Mouse (Mus musculus) limb, embryonic 12.5 days (tissue): ENCODE data around the gene Galm. TPM values are rescaled to one million over a fixed set of nuclear protein-coding genes. Genes with fewer than 3 reads are reported as not detected.

ENCODE experiments used
- ATAC-seq: fragments of 200-750 bp; cut with Nextera tagmentation; 2 replicates; pipeline ENCODE4 v1.8.0; 2017; ENCODE audit warnings: low read depth, moderate TSS enrichment; ENCODE audit not compliant: insufficient number of reproducible peaks, insufficient read depth, low FRiP score, low TSS enrichment
- H3K27ac ChIP-seq: fragments of 300-500 bp; sonication (generic); 2 replicates; pipeline ENCODE4 v1.5.1; 2016; ENCODE audit warnings: mild to moderate bottlenecking, moderate library complexity
- H3K27me3 ChIP-seq: fragments of 300-500 bp; sonication (generic); 2 replicates; pipeline ENCODE4 v1.6.1; 2016; ENCODE audit warnings: mild to moderate bottlenecking, moderate library complexity
- H3K36me3 ChIP-seq: fragments of 300-500 bp; sonication (generic); 2 replicates; pipeline ENCODE4 v1.6.1; 2016; ENCODE audit warnings: mild to moderate bottlenecking, moderate library complexity
- H3K4me1 ChIP-seq: fragments of 300-500 bp; sonication (generic); replicated peaks from 2 replicates; pipeline ENCODE4 v1.6.1; 2016
- H3K4me2 ChIP-seq: fragments of 300-500 bp; sonication (generic); 2 replicates; pipeline ENCODE4 v1.6.1; 2016; ENCODE audit warnings: mild to moderate bottlenecking, moderate library complexity
- H3K4me3 ChIP-seq: fragments of 300-500 bp; sonication (generic); replicated peaks from 2 replicates; pipeline ENCODE4 v1.5.1; 2016; ENCODE audit warnings: mild to moderate bottlenecking
- H3K9ac ChIP-seq: fragments of 300-500 bp; sonication (generic); replicated peaks from 2 replicates; pipeline ENCODE4 v1.6.1; 2016; ENCODE audit warnings: mild to moderate bottlenecking, moderate library complexity
- H3K9me3 ChIP-seq: fragments of 300-500 bp; sonication (generic); 2 replicates; pipeline ENCODE4 v1.6.1; 2016; ENCODE audit warnings: mild to moderate bottlenecking, moderate library complexity
- WGBS: fragments of 180-500 bp; shearing (Covaris S2); methylation state at CpG from one replicate; pipeline ENCODE4 v1.1.7; 2016; 5-methylcytosine and 5-hydroxymethylcytosine counted together
- polyA plus RNA-seq: library from polyadenylated mRNA; unstranded; fragments of >200 nt; fragmentation: Nextera tagmentation; extraction: Ambion mirVana; gene quantifications from 2 replicates; pipeline ENCODE4 v1.2.1, GENCODE M21; 2016

Gene Galm
- polyA plus RNA-seq, 1 experiment from 2014 or later = 14.9 TPM

DNA sequence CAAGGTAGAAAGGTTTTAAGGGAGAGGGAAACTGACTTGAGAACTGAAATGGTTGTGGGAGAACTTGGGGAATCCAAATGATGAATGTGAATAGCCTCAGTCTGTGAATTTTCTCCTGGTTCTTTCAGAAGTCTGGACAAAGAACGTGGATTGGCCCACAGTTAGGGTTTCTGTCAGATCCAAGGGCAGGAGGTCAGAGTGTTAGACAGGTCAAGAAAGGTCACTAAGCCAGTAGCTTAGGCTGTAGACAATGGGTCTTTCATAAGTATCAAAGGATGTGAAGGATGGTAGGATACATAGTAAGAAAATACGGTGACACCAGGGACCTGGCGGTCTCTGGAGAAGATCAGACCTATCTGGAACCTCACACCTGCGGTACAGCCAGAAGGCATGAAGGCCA is 40.2 kb downstream of the Galm start:
- H3K4me2 ChIP-seq = no peak overlapping the region
- H3K27me3 ChIP-seq = no peaks in the 10 kb centered on the region
- whole genome bisulfite sequencing = 80% methylated on average over 4 of the region's 4 CpGs
- no peak for ATAC-seq
- no peak overlapping the region for H3K9ac ChIP-seq
- peaks cover 22% of the 10 kb centered on the region for H3K4me1 ChIP-seq
- peak overlapping the region; percentile 35; the same call in 1 of the 2 replicates for H3K27ac ChIP-seq
- no peak overlapping the region for H3K4me3 ChIP-seq
- H3K9me3 ChIP-seq = no peaks in the 10 kb centered on the region
- no peaks in the 10 kb centered on the region for H3K36me3 ChIP-seq

DNA sequence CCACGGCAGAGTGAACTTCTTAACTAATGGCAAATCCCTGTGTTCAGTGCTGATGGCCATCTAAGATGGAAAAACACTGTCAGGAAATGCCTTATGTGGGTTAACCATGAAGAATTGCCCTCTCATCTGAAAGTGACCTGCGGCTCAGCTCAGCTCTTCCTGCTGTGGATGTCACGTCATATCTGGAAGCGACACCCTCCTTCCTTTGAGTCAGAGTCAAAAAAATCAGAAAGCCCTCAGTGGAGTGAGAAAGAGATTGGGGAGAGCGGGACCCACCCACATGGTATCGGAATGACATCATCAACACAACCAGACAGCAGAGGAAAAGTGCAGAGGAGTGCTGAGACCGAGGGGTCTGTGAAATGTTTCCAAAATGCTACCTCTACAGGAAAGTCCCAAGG is 40.6 kb downstream of the Galm start:
- peak overlapping the region; percentile 35; the same call in 1 of the 2 replicates for H3K27ac ChIP-seq
- no peaks in the 10 kb centered on the region for H3K27me3 ChIP-seq
- 0 out of 2 replicates have a peak, but pooled peaks have one; percentile 38 for ATAC-seq
- no peak overlapping the region for H3K9ac ChIP-seq
- peaks cover 22% of the 10 kb centered on the region for H3K4me1 ChIP-seq
- no peaks in the 10 kb centered on the region for H3K36me3 ChIP-seq
- WGBS = 66% methylated on average over 7 of the region's 7 CpGs
- H3K4me2 ChIP-seq = peak overlapping the region; percentile 47
- no peaks in the 10 kb centered on the region for H3K9me3 ChIP-seq
- H3K4me3 ChIP-seq = no peak overlapping the region

DNA sequence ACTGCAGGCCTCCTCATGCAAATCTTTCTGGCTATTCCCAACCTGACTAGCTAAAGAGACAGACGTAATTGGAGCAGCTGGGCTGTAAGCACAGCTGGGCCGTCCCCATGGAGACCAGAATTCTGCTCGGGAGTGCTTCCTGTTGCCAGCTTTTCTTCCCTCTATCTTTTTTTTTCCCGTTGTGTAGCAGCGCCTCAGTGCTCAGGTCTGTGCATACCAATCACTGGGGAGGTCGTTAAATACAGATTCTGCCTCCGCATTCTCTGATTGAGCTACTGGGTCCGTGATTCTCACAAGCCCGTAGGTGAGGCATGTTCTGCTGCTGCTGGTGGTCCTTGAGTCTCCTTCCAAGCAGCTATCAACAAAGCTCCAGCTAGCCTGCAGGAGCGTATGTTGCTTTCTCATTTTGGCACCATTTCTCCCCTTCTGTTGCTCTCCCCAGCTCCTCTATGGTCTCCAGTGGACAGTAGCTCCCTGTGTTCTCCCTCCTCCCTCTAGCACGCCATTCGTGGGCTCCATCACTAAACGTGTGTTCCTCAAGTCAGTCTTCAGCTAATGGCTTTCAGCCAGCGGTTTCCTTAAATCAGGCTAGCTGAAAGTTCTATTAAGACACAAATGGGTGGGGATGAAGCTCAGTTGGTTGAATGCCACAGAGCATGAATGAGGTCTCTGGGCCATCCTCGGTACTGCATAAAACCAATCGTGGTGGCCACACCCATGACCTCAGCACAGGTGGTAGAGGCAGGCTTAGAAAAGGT is 41.3 kb downstream of the Galm start:
- H3K4me2 ChIP-seq = peak overlapping the region; percentile 47
- no peaks in the 10 kb centered on the region for H3K27me3 ChIP-seq
- 22% methylated on average over 16 of the region's 16 CpGs for WGBS
- no peak overlapping the region; the same call in 1 of the 2 replicates for H3K9ac ChIP-seq
- ATAC-seq = peak; percentile 64; the same call in 1 of the 2 replicates
- peak overlapping the region; percentile 16 for H3K4me3 ChIP-seq
- H3K27ac ChIP-seq = peak overlapping the region; percentile 70; the same call in 1 of the 2 replicates
- no peaks in the 10 kb centered on the region for H3K9me3 ChIP-seq
- no peaks in the 10 kb centered on the region for H3K36me3 ChIP-seq
- peaks cover 23% of the 10 kb centered on the region for H3K4me1 ChIP-seq

DNA sequence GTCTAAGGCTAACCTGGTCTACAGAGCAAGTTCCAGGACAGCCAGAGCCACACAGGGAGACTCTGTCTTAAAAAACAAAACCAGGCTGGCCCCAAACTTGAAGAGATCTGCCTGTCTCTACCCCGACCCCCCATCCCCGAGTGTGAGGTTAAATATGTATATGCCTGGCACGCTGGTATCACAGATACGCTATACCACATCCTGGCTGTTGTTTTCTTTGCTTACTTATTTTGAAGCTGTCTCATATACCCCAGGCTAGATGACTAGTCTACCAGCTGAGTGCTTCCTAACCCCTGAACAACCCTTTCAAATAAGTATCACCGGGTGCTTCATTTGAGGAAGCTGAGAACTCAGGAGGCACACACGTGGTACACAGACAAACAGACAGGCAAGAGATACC is 42.5 kb downstream of the Galm start:
- H3K27ac ChIP-seq = no peak overlapping the region
- H3K4me1 ChIP-seq = peaks cover 27% of the 10 kb centered on the region
- H3K9me3 ChIP-seq = no peaks in the 10 kb centered on the region
- H3K36me3 ChIP-seq = no peaks in the 10 kb centered on the region
- ATAC-seq = no peak
- no peak overlapping the region for H3K4me3 ChIP-seq
- H3K4me2 ChIP-seq = no peak overlapping the region
- no peak overlapping the region for H3K9ac ChIP-seq
- no peaks in the 10 kb centered on the region for H3K27me3 ChIP-seq
- WGBS = 90% methylated on average over 6 of the region's 6 CpGs

DNA sequence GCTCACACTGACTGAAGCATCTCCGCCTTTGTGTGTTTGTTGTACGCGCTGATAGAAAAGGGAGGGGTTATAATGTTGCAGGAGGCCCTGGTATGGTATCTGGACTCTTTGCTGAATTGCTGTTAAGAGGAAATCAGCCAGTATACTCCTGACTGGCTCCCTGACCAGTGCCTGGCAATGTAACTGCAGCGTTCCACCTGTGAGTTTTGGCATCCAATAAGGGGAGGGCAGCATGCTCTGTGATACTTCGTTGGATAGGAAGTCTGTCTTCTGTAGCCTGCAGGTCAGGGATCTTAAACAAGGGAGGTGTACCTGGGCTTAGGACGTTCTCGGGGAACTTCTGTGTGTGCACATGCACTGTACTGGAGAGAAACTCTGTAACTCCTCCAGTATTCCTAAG is 43.7 kb downstream of the Galm start:
- no peak for ATAC-seq
- Histone ChIP-seq H3K9me3 (no peaks in the 10 kb centered on the region), H3K4me1 (peaks cover 29% of the 10 kb centered on the region), H3K27me3 (no peaks in the 10 kb centered on the region), H3K27ac (no peak overlapping the region), H3K36me3 (no peaks in the 10 kb centered on the region), H3K4me3 (no peak overlapping the region), H3K9ac (no peak overlapping the region), H3K4me2 (no peak overlapping the region)
- WGBS = 86% methylated on average over 7 of the region's 7 CpGs

DNA sequence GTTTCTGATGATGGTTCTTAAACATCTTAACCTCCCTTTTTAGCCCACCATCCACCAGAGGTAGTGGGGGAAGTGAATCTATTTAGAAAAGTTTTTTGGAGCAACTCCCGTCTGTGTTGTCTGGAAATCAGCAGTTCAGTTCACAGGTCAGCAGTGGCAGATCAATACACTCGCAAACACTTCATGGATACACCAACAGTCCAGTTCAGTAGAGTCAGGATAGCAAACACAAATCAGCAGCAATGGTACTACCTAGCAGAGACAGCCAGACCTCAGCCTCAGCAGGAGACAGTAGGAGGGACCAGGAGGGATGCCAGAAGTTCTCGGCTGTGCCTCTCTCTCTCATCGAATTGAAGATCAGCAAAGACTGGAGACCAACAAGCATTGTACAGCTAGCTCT is 44.7 kb downstream of the Galm start:
- H3K4me2 ChIP-seq = no peak overlapping the region
- H3K9ac ChIP-seq = no peak overlapping the region
- no peak for ATAC-seq
- H3K9me3 ChIP-seq = no peaks in the 10 kb centered on the region
- no peaks in the 10 kb centered on the region for H3K36me3 ChIP-seq
- no peak overlapping the region for H3K4me3 ChIP-seq
- no peaks in the 10 kb centered on the region for H3K27me3 ChIP-seq
- H3K27ac ChIP-seq = no peak overlapping the region
- 88% methylated on average over 4 of the region's 4 CpGs for WGBS
- H3K4me1 ChIP-seq = peaks cover 29% of the 10 kb centered on the region

DNA sequence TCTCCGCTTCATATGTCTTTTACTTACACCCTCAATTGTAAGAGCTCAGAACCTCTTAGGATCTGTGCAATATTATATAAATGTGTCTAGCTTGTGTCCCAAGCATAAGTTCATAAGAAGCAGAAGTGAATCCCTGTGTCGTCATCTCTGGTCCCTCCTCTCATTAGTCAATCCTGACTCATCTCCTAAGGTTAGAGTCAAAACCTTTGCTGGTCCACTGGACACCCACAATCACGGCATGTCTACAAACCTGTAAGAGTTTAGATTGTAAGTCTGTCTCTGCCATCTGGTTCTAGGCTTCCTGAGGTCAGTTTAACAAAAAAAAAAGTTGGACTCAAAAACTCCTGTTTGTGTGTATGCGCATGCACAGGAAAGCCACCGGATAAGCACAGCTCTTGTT is 45.5 kb downstream of the Galm start:
- H3K4me2 ChIP-seq = no peak overlapping the region
- H3K36me3 ChIP-seq = no peaks in the 10 kb centered on the region
- H3K9ac ChIP-seq = no peak overlapping the region
- no peak overlapping the region for H3K27ac ChIP-seq
- no peak for ATAC-seq
- 88% methylated on average over 5 of the region's 5 CpGs for WGBS
- H3K9me3 ChIP-seq = no peaks in the 10 kb centered on the region
- H3K4me1 ChIP-seq = peaks cover 23% of the 10 kb centered on the region
- H3K27me3 ChIP-seq = no peaks in the 10 kb centered on the region
- H3K4me3 ChIP-seq = no peak overlapping the region

DNA sequence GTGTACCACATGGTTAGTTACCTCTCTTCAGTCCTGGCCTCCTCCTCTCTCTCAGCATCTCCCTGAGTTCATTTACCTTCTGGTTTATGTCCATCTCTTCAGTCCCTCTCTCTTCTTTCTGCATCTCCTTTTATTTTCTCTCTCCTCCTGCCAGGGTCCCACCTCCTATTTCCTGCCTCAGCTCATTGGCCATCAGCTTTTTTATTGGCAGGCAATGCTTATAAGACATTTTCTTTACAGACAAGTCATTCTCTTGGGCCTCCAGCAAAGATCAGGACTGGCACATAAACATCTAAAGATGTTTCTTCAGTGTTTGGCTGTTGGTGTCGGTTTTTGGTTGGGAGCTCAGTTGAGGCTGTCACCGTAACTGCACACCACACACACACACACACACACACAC is 46.4 kb downstream of the Galm start:
- no peaks in the 10 kb centered on the region for H3K27me3 ChIP-seq
- H3K4me1 ChIP-seq = peaks cover 14% of the 10 kb centered on the region
- no peak overlapping the region for H3K4me3 ChIP-seq
- no peak for ATAC-seq
- no peak overlapping the region for H3K9ac ChIP-seq
- H3K36me3 ChIP-seq = no peaks in the 10 kb centered on the region
- 79% methylated on average over 2 of the region's 2 CpGs for WGBS
- H3K27ac ChIP-seq = no peak overlapping the region
- H3K4me2 ChIP-seq = no peak overlapping the region
- no peaks in the 10 kb centered on the region for H3K9me3 ChIP-seq

DNA sequence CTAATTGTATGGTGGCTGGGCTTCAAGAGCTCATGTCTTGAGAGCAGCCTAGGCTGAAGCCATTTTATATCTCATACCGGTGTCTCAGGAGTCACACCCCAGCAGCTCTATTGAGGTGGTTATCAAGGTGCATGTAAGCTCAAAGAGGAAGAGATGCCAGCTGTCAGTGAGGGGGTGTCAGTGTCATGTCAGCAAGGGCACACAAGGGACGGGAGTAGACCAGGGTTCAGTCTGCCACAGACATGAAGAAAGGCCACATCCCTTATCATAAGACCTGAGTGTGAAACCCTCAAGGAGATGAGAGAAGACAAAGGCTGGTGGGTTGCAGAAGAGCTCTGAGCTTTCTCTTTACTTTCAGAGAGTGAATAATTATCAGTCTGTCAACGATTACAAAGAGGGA is 46.9 kb downstream of the Galm start:
- no peak for ATAC-seq
- Histone ChIP-seq H3K27ac (no peak overlapping the region), H3K36me3 (no peaks in the 10 kb centered on the region), H3K27me3 (no peaks in the 10 kb centered on the region), H3K4me3 (no peak overlapping the region), H3K9ac (no peak overlapping the region), H3K4me1 (peaks cover 10% of the 10 kb centered on the region; the same call in 1 of the 2 replicates), H3K4me2 (no peak overlapping the region), H3K9me3 (no peaks in the 10 kb centered on the region)
- WGBS = 90% methylated on average over 3 of the region's 3 CpGs

DNA sequence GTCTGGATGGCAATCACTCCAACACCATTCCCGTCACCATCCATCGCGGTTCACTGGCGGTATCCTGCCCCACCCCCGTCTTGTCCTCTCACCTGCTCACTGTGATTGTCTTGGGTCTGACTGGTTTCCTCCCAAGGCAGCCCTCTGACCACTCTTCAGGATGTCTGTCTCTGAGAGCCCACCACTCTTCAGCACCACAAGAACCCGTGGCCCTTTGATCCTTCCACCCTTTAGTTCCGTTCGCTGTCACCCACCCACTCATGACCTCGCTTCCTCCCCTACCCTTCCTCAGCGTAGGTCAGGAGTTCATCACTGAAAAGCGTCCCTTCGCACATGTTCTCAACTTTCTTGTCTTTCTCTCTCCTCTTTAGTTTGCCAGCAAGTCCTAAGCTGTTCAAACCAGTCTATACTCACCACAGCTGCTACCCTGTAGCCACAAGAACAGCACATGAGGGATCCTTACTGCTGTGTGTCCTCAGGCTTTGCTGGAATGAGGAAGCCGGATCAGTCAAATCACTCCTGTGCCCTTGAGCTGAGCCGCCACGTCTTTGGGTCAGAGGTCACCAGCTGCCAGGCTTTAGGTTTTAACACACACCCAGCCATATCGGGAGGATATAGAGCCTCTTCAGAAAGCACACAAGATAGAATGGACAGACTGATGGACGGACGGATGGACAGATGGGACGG is 47.6 kb downstream of the Galm start:
- no peaks in the 10 kb centered on the region for H3K27me3 ChIP-seq
- H3K36me3 ChIP-seq = no peaks in the 10 kb centered on the region
- no peak overlapping the region for H3K27ac ChIP-seq
- WGBS = 73% methylated on average over 19 of the region's 19 CpGs
- peak; percentile 45; the same call in 1 of the 2 replicates for ATAC-seq
- no peak overlapping the region for H3K4me3 ChIP-seq
- 0 out of 2 replicates have a peak, but pooled peaks cover 7% of the 10 kb centered on the region for H3K4me1 ChIP-seq
- H3K9ac ChIP-seq = no peak overlapping the region
- H3K9me3 ChIP-seq = no peaks in the 10 kb centered on the region
- no peak overlapping the region for H3K4me2 ChIP-seq

DNA sequence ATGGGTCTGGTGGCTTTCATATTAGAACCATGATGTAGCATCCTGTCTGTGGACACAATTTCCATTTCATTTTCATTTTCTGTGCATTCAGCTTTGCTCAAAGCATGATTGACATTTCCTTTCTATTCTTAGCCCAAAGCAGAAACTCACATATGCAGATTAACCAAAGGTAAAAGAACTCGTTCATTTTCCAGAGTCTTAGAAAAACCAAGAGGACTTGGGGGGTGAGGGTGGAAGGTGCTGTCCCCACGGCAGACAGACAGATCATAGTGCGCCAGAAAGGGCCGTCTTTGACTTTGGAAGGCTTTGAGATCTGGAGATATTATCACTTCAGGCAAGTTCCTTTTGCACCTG is 48.1 kb downstream of the Galm start:
- no peaks in the 10 kb centered on the region for H3K9me3 ChIP-seq
- H3K36me3 ChIP-seq = no peaks in the 10 kb centered on the region
- 0 out of 2 replicates have a peak, but pooled peaks cover 7% of the 10 kb centered on the region for H3K4me1 ChIP-seq
- no peak overlapping the region for H3K27ac ChIP-seq
- no peak overlapping the region for H3K4me3 ChIP-seq
- H3K9ac ChIP-seq = no peak overlapping the region
- H3K27me3 ChIP-seq = no peaks in the 10 kb centered on the region
- 86% methylated on average over 4 of the region's 4 CpGs for WGBS
- no peak for ATAC-seq
- H3K4me2 ChIP-seq = no peak overlapping the region
